Mouse (Mus musculus): Measurements from ENCODE around the gene Gpr137c. TPM values are rescaled to one million over a fixed set of nuclear protein-coding genes. Genes with fewer than 3 reads are reported as not detected.

The Gpr137c gene
- total RNA-seq, 2 experiments from 2014 or later, result 24.5 to 26.7 TPM

Other genes with a start within 250 kb of the Gpr137c start
- 1 to 10 TPM in 1 of 2 experiments, under 1 TPM in 1; 0.60 to 1.0 TPM for gene Ptger2, start 231.5 kb upstream of the Gpr137c start, total RNA-seq (2021)
- gene Txndc16, start 611 bp downstream of the Gpr137c start, total RNA-seq (2021), result 10 to 100 TPM; 53.6 to 58.4 TPM
- 10 to 100 TPM; 22.0 to 22.5 TPM for gene Ero1l, start 99.1 kb downstream of the Gpr137c start, total RNA-seq (2021)
- 100 to 1,000 TPM; 118 to 132 TPM for gene Psmc6, start 110.1 kb downstream of the Gpr137c start, total RNA-seq (2021)
- 10 to 100 TPM; 25.1 to 38.8 TPM for gene Styx, start 131.4 kb downstream of the Gpr137c start, total RNA-seq (2021)
- gene Gnpnat1, start 185.2 kb downstream of the Gpr137c start, total RNA-seq (2021), result 10 to 100 TPM; 14.8 to 17.6 TPM

Measured in left cerebral cortex, postnatal 4 days (tissue).